Mouse (Mus musculus) small intestine, adult 2 months (tissue): ENCODE results near the gene Pemt.

ENCODE experiments used
- CTCF ChIP-seq: fragments of 200-500 bp; IDR thresholded peaks from 2 replicates; pipeline ENCODE4 v1.5.1; 2012; ENCODE audit warnings: low read depth, mild to moderate bottlenecking, control low read depth, inconsistent platforms, low read length, moderate library complexity, mixed read lengths; ENCODE audit not compliant: insufficient replicate concordance, insufficient read length; ENCODE audit errors: extremely low read depth
- POLR2A ChIP-seq: fragments of 200-500 bp; IDR thresholded peaks from 2 replicates; pipeline ENCODE4 v1.6.1; 2012; ENCODE audit warnings: low read depth, mild to moderate bottlenecking, control low read depth, inconsistent platforms, low read length, moderate library complexity

- no peak for TF ChIP-seq POLR2A
- no peak for TF ChIP-seq CTCF
Observed at GRCm38 (mm10) chr11:60058441-60058840, 12.2 kb upstream of the Pemt start.
